Mouse (Mus musculus) embryonic facial prominence, embryonic 10.5 days (tissue): ENCODE measurements around the gene Tbc1d1. TPM values are rescaled to one million over a fixed set of nuclear protein-coding genes. Genes with fewer than 3 reads are reported as not detected.
A peak's percentile ranks its signal among the peaks of the same experiment; 100 is the strongest.

Experiments used
- DNase-seq: peaks from one replicate; pipeline ENCODE4 v3.0.0-alpha.2; 2017; ENCODE audit warnings: low spot score
- H3K27ac ChIP-seq: fragments of 300-500 bp; sonication (generic); replicated peaks from 2 replicates; pipeline ENCODE4 v1.5.1; 2016; ENCODE audit warnings: mild to moderate bottlenecking
- H3K27me3 ChIP-seq: fragments of 300-500 bp; sonication (generic); replicated peaks from 2 replicates; pipeline ENCODE4 v1.6.1; 2016; ENCODE audit warnings: low read depth, mild to moderate bottlenecking; ENCODE audit not compliant: poor library complexity, severe bottlenecking
- H3K36me3 ChIP-seq: fragments of 300-500 bp; sonication (generic); replicated peaks from 2 replicates; pipeline ENCODE4 v1.6.1; 2016; ENCODE audit warnings: mild to moderate bottlenecking, moderate library complexity
- H3K4me1 ChIP-seq: fragments of 300-500 bp; sonication (generic); 2 replicates; pipeline ENCODE4 v1.6.1; 2016
- H3K4me3 ChIP-seq: fragments of 300-500 bp; sonication (generic); 2 replicates; pipeline ENCODE4 v1.5.1; 2016; ENCODE audit warnings: mild to moderate bottlenecking, moderate library complexity
- H3K9me3 ChIP-seq: fragments of 300-500 bp; sonication (generic); 2 replicates; pipeline ENCODE4 v1.6.1; 2016; ENCODE audit warnings: mild to moderate bottlenecking
- WGBS: fragments of 180-500 bp; shearing (Covaris S2); methylation state at CpG from one replicate; pipeline ENCODE4 v1.1.7; 2016; 5-methylcytosine and 5-hydroxymethylcytosine counted together
- polyA plus RNA-seq: library from polyadenylated mRNA; unstranded; fragments of >200 nt; fragmentation: Nextera tagmentation; extraction: Ambion mirVana; gene quantifications from 2 replicates; pipeline ENCODE4 v1.2.1, GENCODE M21; 2016

The Tbc1d1 gene
- polyA plus RNA-seq, 1 experiment from 2014 or later, result 32.9 TPM

GRCm38 (mm10) chr5:64146384-64147005, 9.6 kb upstream of the Tbc1d1 start:
- Histone ChIP-seq H3K9me3 (no peaks in the 10 kb centered on the region), H3K36me3 (no peaks in the 10 kb centered on the region), H3K4me3 (no peak overlapping the region), H3K27me3 (peaks cover 12% of the 10 kb centered on the region), H3K27ac (no peak overlapping the region), H3K4me1 (peaks cover 17% of the 10 kb centered on the region)
- no peak for DNase-seq
- WGBS, result 81% methylated on average over 10 of the region's 10 CpGs

GRCm38 (mm10) chr5:64149184-64150127, 6.6 kb upstream of the Tbc1d1 start:
- H3K27ac ChIP-seq, result no peak overlapping the region; the same call in 1 of the 2 replicates
- H3K36me3 ChIP-seq, result no peaks in the 10 kb centered on the region
- H3K27me3 ChIP-seq, result peaks cover 12% of the 10 kb centered on the region
- H3K4me1 ChIP-seq, result peaks cover 20% of the 10 kb centered on the region
- peak overlapping the region; percentile 25; the same call in 1 of the 2 replicates for H3K4me3 ChIP-seq
- H3K9me3 ChIP-seq, result no peaks in the 10 kb centered on the region
- no peak for DNase-seq
- WGBS, result 29% methylated on average over 17 of the region's 17 CpGs

GRCm38 (mm10) chr5:64153319-64153718, 2.8 kb upstream of the Tbc1d1 start:
- H3K4me3 ChIP-seq, result no peak overlapping the region
- DNase-seq, result no peak
- H3K9me3 ChIP-seq, result no peaks in the 10 kb centered on the region
- H3K4me1 ChIP-seq, result peaks cover 34% of the 10 kb centered on the region
- H3K36me3 ChIP-seq, result no peaks in the 10 kb centered on the region
- peaks cover 36% of the 10 kb centered on the region for H3K27me3 ChIP-seq
- no peak overlapping the region for H3K27ac ChIP-seq
- WGBS, result 87% methylated on average over 1 of the region's 1 CpGs

GRCm38 (mm10) chr5:64156579-64156978, 474 bp downstream of the Tbc1d1 start:
- Histone ChIP-seq H3K4me1 (peaks cover 43% of the 10 kb centered on the region), H3K4me3 (no peak overlapping the region), H3K27me3 (peaks cover 56% of the 10 kb centered on the region), H3K36me3 (no peaks in the 10 kb centered on the region), H3K9me3 (no peaks in the 10 kb centered on the region), H3K27ac (0 out of 2 replicates have a peak overlapping the region, but pooled peaks have one; percentile 45)
- no peak for DNase-seq
- 61% methylated on average over 4 of the region's 4 CpGs for WGBS

- Histone ChIP-seq H3K36me3 (no peaks in the 10 kb centered on the region), H3K9me3 (no peaks in the 10 kb centered on the region), H3K4me3 (no peak overlapping the region), H3K4me1 (peaks cover 38% of the 10 kb centered on the region), H3K27me3 (peaks cover 69% of the 10 kb centered on the region), H3K27ac (no peak overlapping the region)
- no peak for DNase-seq
- WGBS, result 38% methylated on average over 1 of the region's 1 CpGs
These were observed 1.8 kb downstream of the Tbc1d1 start for GRCm38 (mm10) chr5:64157926-64158325.

- Histone ChIP-seq H3K4me1 (peaks cover 38% of the 10 kb centered on the region), H3K9me3 (no peaks in the 10 kb centered on the region), H3K4me3 (no peak overlapping the region), H3K27me3 (peaks cover 69% of the 10 kb centered on the region), H3K36me3 (no peaks in the 10 kb centered on the region), H3K27ac (no peak overlapping the region)
- no peak for DNase-seq
- WGBS, result 34% methylated on average over 4 of the region's 4 CpGs
These were observed 2.4 kb downstream of the Tbc1d1 start for GRCm38 (mm10) chr5:64158501-64158900.

GRCm38 (mm10) chr5:64159065-64159780, 3.1 kb downstream of the Tbc1d1 start:
- Histone ChIP-seq H3K27me3 (peaks cover 69% of the 10 kb centered on the region), H3K4me1 (peaks cover 38% of the 10 kb centered on the region), H3K4me3 (peak overlapping the region; percentile 74), H3K9me3 (no peaks in the 10 kb centered on the region), H3K27ac (peak overlapping the region; percentile 73), H3K36me3 (no peaks in the 10 kb centered on the region)
- DNase-seq, result peak; percentile 61
- WGBS, result under 1% methylated on average over 39 of the region's 39 CpGs

GRCm38 (mm10) chr5:64159781-64160704, 3.9 kb downstream of the Tbc1d1 start:
- H3K9me3 ChIP-seq, result no peaks in the 10 kb centered on the region
- peak overlapping the region; percentile 74 for H3K4me3 ChIP-seq
- H3K36me3 ChIP-seq, result no peaks in the 10 kb centered on the region
- H3K27me3 ChIP-seq, result peaks cover 67% of the 10 kb centered on the region
- under 1% methylated on average over 63 of the region's 63 CpGs for WGBS
- peak; percentile 78 for DNase-seq
- H3K4me1 ChIP-seq, result peaks cover 38% of the 10 kb centered on the region
- H3K27ac ChIP-seq, result peak overlapping the region; percentile 73

GRCm38 (mm10) chr5:64160705-64161391, 4.7 kb downstream of the Tbc1d1 start:
- H3K27ac ChIP-seq, result peak overlapping the region; percentile 73; the same call in 1 of the 2 replicates
- no peaks in the 10 kb centered on the region for H3K9me3 ChIP-seq
- peaks cover 70% of the 10 kb centered on the region for H3K27me3 ChIP-seq
- peaks cover 33% of the 10 kb centered on the region for H3K4me1 ChIP-seq
- no peaks in the 10 kb centered on the region for H3K36me3 ChIP-seq
- peak overlapping the region; percentile 74 for H3K4me3 ChIP-seq
- DNase-seq, result peak; percentile 44
- WGBS, result under 1% methylated on average over 23 of the region's 23 CpGs

GRCm38 (mm10) chr5:64161917-64162316, 5.8 kb downstream of the Tbc1d1 start:
- Histone ChIP-seq H3K4me1 (peaks cover 24% of the 10 kb centered on the region), H3K27ac (no peak overlapping the region), H3K9me3 (no peaks in the 10 kb centered on the region), H3K27me3 (peaks cover 64% of the 10 kb centered on the region), H3K4me3 (no peak overlapping the region), H3K36me3 (no peaks in the 10 kb centered on the region)
- WGBS, result 71% methylated on average over 3 of the region's 3 CpGs
- DNase-seq, result no peak

GRCm38 (mm10) chr5:64162582-64162981, 6.5 kb downstream of the Tbc1d1 start:
- WGBS, result 84% methylated on average over 5 of the region's 5 CpGs
- Histone ChIP-seq H3K4me1 (peaks cover 24% of the 10 kb centered on the region), H3K27ac (no peak overlapping the region), H3K9me3 (no peaks in the 10 kb centered on the region), H3K4me3 (no peak overlapping the region), H3K36me3 (no peaks in the 10 kb centered on the region), H3K27me3 (peaks cover 59% of the 10 kb centered on the region)
- no peak for DNase-seq
